Mouse (Mus musculus) heart, postnatal 14 days (tissue): ENCODE results near the gene Samm50. TPM values are rescaled to one million over a fixed set of nuclear protein-coding genes. Genes with fewer than 3 reads are reported as not detected.

Source experiments
- DNase-seq, 2 experiments: peaks; one replicate each; pipeline ENCODE4 v3.0.0; 2021 to 2022
- intact Hi-C: fragments of 180-260 bp; cut with DNase I; formaldehyde crosslinking; loops from one replicate; pipeline ENCODE4 v1.15.1; 2025
- total RNA-seq, 2 experiments: library from RNA; stranded (reverse); gene quantifications; 2 replicates each; pipeline ENCODE4 v1.2.3; 2021

Gene Samm50
- total RNA-seq, 2 experiments from 2014 or later, result 265 to 269 TPM

DNA sequence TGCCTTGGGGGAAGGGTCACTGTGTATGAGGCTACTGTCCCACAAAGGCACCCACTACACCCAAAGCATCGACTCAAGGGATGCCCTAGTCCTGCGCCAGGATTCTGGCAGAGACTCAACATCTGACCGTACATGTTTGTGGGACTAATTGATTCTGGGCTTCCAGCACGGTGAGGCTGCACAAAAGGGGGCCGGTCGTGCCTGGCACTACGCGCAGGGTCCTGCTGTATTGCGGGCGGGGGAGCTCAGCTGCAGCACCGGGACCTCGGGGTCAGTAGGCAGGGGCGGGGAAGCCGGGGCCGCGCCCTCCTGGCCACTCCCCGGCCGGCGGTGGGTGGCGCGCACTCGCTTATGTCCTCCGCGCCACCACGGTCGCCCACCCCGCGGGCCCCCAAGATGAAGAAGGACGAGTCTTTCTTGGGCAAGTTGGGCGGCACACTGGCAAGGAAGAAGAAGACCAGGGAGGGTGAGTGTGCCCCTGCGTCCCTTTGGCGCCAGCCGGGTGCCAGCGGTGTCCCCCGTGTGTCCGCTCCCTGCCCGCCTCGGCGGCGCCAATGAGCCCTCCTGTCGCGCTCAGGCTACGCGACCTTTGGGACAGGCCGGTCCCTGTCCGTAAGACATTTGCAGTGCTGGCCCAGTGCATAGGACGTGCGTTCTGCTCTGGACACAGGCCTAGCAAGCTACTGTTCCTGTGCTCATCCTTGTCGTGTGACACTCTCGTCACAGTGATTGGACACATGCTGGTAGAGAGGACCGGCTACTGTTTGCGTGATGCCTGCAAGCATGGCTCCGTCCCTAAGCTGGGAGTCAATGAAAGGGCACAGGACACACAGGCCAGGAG is 39.9 kb downstream of the Samm50 start, which contains the start of gene Parvb:
Gene Parvb, plus strand, starts transcription at position 323 of the 841 bp plus-strand sequence.
- peak; percentile 71 to 76 for DNase-seq
- intact Hi-C loops, result no loop called here

- intact Hi-C loops, result no loop called here
- no peak for DNase-seq
Measured at GRCm38 (mm10) chr15:84232609-84233008, 40.6 kb downstream of the Samm50 start.

DNA sequence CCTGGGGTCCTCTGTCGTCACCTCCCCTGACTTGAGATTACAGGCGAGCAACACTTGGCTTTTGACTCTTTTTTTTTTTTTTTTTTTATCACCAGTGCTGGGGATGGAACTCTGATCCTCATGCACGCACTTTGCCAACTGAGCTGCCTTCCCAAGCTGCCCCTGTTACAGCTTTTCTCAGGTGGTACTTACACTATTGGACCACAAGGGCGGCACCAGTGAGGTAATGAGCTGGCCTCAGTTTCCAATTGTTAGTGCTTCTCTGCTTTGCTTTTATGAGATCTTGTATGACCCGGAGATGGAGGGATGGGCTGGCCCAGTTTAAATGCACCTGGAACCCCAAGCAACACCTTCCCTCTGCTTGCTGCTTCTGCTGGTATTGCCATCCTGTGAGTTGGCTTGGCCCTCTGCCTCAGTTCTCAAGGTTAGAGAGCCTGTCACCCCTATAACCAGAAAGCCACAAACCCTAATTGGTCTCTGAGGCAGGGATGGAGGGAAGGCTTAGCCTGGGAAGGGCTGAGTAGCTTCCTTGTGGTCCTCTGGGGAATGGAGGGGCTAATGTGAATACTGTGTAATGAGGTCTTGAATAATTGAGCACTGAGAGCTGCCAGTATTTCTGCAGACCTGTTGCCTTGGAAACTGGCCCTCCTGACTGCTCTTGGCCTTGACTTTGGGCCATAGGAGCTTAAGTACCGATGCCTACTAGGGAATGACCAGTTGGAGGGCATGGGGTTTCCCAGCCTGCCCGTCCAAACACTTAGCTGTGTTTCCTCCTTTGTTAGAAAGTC is 42.9 kb downstream of the Samm50 start:
- DNase-seq, result no peak
- intact Hi-C loops, result no loop called here

- intact Hi-C loops, result no loop called here
- peak; percentile 50 to 61 for DNase-seq
Measured at GRCm38 (mm10) chr15:84235646-84236045, 43.6 kb downstream of the Samm50 start.

DNA sequence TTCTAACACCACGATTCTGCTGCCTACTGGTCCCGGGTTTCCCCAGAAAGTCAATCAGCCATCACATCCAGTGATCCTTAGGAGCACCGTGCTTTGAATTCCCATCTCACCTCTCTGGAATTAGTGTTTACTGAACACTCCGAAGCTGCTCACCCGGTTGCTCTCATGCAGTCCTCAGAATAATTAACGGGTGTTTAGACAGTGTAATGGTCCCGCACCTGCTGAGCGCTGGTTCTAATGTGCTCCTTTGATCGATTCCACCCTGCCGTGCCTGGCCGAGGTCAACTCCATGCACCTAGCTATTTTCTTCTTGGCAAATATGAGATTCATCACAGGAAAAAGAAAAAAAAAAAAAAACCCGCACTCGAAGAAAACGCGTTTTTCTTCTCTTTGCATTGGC is 46.5 kb downstream of the Samm50 start:
- intact Hi-C loops, result no loop called here
- DNase-seq, result no peak

DNA sequence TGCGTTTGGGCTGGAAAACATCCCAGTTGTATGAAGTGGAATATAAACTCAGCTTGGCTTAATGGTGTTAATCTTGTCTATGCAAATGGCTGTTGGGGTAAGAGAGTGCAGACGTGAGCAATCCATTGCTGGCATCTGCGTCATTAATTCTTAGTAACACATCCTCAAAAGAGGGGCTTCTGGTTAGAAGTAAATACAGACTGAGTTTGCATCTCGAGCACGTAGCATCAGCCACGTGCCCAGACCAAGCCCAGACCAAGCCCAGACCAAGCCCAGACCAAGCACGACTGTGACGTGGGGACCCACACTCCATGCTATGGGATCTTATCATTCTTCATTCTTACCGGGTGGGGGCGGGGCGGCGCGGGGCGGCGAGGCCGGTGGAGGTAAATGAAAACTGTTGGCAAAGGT is 47.0 kb downstream of the Samm50 start:
- intact Hi-C loops, result no loop called here
- no peak for DNase-seq

DNA sequence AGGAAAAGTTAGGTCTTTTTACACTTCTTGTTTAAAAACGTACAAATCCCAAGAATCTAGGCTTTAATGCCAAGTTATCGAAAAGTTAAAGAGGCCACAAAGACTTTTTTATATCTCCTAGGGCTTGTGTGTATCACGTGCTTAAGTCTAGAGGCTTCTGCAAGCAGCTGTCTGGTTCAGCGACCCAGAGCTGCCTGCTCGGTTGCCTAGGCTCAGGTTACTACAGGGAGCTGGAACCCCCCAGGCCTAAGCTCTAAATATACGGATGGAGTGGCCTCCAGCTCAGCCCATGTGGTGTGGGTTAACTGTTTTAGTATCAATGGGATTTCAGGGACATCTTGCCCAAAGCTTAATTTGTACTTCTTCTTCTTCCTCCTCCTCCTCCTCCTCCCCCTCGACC is 49.5 kb downstream of the Samm50 start:
- intact Hi-C loops, result no loop called here
- no peak for DNase-seq

DNA sequence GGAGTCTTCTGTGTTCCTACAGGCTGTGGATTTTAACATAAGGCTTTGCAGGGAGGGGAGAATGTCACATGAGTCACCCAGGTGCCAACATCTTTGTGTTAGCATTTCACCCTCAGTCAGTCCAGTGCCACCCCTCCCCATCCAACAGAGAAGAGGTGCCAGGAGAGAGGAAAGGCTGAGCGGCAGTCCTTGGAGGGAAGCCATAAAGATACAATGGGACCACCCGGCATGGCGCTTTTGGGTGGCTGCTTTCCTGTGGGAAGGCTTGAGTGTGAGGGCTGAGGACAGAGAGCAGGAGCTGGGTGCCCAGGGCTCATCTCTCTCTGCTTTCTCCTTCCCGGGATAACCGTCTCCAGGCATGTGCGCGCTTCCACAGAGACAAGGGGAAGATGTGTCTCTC is 53.1 kb downstream of the Samm50 start:
- DNase-seq, result no peak
- intact Hi-C loops, result no loop called here

DNA sequence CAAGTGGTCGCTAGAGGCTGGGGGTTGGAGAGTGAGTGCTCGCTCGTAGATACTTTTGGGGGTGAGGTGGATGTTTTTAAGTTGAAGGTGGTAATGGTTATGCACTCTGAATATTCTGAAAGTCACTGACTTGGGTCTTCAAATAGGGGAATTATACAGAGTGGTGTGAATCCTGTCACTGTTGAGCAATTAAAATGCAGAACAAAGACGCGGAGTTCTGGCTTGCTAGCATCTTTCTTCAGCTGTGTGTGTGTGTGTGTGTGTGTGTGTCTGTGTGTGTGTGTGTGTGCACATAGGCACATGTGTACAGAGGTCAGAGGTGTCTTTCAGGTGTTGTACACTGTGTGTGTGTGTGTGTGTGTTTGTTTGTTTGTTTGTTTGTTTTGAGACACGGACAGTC is 54.2 kb downstream of the Samm50 start:
- no peak for DNase-seq
- intact Hi-C loops, result no loop called here

- intact Hi-C loops, result no loop called here
- no peak for DNase-seq
Measured at GRCm38 (mm10) chr15:84247309-84247708, 55.3 kb downstream of the Samm50 start.

GRCm38 (mm10) chr15:84251227-84251626 is 59.2 kb downstream of the Samm50 start:
- DNase-seq, result peak; percentile 61 to 77
- intact Hi-C loops, result no loop called here

DNA sequence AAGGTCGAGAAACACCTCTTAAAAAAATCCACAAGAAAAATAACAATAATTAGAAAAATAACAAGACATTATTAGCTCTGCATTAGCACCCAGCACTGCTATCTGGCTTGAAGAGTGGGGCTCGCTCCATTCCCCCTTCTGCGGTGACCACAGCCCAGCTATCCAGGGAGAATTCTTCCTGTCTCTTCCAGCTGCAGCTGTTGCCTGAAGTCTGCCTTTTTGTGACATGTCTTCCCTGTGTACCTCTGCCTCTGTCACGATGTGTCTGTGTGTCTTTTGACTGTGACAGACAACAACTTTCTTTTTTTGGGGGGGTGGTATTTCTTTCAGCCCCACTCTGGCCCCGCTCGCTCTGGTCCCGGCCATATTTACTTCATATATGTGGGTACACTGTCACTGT is 60.6 kb downstream of the Samm50 start:
- intact Hi-C loops, result no loop called here
- no peak for DNase-seq

- intact Hi-C loops, result no loop called here
- DNase-seq, result peak in 1 of 2 experiments; percentile 52
Measured at GRCm38 (mm10) chr15:84253757-84254156, 61.7 kb downstream of the Samm50 start.

GRCm38 (mm10) chr15:84254387-84254786 is 62.3 kb downstream of the Samm50 start:
- no peak for DNase-seq
- intact Hi-C loops, result no loop called here

DNA sequence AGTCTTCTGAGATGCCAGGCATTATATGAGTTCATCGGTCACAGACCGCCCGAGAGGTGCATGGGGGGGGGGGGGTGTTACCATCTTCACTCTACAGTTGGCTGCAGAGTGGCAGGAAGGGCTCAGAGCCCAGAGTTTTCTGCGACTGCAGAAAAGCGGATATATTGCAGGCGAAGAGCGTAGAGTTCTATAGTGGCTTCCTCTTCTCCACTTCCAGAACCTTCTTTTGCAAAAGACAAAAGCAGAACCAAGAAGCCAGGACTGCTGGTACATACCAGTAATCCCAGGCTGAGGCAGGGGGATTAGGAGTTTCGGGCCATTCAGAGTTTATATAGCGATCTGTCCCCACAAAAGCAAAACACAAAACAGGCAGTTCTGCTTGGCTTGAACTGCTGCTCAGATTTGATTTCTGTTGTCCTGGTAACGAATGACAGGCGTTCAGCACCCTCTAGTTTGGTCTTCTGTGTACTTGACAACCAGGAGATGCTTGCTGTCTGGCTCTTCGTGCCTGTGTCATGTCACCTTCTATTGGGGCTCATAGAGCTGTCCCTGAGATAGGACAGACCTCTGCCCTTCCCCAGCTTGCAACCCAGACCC is 64.3 kb downstream of the Samm50 start:
- no peak for DNase-seq
- intact Hi-C loops, result no loop called here

DNA sequence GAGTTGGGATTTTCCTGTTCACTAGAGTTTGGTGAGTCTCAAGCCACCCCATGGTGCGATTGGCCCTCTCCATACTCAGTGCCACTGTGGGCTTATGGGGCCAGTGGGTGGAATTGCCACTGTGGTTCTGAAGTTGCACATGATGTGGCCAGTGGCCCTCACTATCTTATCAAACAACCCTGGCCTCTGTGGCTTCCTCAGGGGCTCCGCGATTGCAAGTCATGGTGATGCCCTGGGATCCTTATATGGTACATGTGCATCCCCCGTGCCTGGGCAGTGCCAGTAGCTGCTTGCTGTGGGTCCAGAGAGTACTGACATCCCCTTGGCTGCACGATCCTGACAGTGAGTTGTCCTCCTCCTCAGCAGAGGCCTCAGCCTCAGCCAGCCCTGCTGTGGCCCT is 64.8 kb downstream of the Samm50 start:
- intact Hi-C loops, result no loop called here
- no peak for DNase-seq

- intact Hi-C loops, result loop anchor here (2.0 kb wide), 1 partner anchor 48 kb away; no protein-coding TSS in a partner anchor
- DNase-seq, result no peak
Measured at GRCm38 (mm10) chr15:84258602-84259355, 66.7 kb downstream of the Samm50 start.

DNA sequence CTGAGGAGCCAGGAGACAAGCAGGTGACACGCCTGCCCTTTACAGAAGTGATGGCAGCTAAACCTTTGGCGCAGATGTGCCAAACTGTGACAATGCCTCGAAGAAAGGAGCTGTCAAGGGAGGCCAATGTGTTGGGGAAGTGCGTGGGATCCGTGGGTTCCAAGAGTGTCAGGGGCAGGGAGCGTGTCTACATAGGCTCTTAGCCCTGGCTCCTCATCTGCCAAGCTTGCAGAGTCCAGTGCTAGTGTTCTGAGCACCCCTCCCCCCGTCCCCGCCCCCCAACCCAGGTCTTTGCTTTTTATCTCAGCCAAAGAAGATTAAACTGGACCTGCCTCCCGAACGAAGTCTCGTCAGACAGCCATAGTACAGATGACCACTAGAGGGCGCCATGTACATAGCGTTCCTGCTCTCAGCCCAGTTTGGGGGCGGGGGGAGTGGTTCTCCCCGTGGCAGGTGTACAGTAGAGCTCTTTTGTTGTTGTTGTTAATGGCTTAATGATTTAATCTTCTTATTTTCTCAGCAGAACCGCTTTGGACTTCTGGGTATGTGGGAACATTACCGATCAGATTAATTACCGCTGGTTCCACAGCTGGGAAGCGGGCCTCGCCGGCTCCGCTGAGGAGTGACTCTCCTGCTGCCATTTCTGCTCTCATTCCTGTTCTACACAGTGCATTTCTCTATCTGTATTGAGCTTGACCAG is 68.2 kb downstream of the Samm50 start:
- intact Hi-C loops, result loop anchor here (2.0 to 5.0 kb wide), 2 partner anchors 337 to 355 kb away; no protein-coding TSS in a partner anchor
- DNase-seq, result peak; percentile 72 to 84

- DNase-seq, result no peak
- intact Hi-C loops, result loop anchor here (5.0 kb wide), 1 partner anchor 335 kb away; no protein-coding TSS in a partner anchor
Measured at GRCm38 (mm10) chr15:84262630-84263029, 70.6 kb downstream of the Samm50 start.

DNA sequence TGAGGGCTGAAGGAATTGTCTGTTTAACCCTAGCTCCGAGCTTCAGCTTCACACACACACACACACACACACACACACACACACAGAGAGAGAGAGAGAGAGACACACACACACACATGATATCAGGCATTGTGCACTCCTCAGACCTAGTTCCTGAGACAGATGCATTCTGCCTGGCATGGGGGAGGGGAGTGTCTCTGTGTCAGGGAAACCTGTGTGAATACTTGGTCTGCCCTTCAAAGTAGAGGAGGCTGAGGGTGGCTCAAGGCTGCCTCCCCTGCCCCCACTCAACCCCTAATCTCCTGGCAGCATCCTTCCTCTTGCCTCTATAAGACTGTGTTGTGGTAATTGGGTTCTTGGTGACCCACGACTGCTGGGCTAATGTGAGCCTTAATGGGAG is 71.5 kb downstream of the Samm50 start:
- intact Hi-C loops, result loop anchor here (5.0 kb wide), 1 partner anchor 334 kb away; no protein-coding TSS in a partner anchor
- DNase-seq, result no peak
